Mouse (Mus musculus): ENCODE data around the gene Gm49416.

Gene Gm49416

DNA sequence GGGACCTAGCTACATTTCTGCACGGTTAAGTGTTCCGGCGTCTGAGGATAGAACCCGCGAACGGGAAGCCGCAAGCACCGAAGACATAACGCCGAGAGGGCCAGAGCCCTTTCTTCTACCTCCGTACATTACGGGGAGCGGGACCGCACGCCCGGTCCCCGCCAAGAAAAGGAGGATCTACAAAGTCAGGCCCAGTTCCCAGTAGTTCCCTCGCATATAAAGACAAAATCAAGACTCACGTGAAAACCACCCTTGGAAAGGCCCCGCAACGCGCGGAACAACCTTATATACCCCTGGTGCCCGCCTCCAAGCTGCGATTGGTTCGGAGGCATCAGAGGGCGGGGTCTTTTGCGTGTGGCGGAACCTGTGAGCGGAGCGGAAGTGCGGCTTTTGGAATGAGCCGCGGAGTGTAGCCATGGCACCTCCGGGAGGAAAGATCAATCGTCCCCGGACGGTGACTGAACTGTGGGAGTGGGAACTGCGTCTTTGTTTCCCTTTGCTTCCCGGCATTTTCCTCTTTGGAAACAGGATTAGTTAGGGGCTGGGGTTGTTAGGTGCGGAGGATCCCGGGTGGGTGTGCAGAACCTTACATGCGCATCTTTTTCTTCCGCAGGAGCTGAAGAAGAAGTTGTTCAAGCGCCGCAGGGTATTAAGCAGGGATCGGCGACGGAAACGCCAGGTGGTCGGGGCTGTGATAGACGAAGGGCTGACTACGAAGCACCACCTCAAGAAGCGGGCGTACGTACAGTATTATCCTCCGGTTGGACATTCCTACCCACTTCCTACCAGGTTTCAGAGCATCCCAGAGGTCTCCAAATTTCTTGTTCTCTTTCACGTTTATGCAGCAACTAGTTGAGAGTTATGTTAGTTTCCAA, at the start of gene Gm49416, which contains the start of gene 1810009A15Rik:
Gm49416 (plus strand) TSS at position 416 of the 875 bp plus-strand sequence.
1810009A15Rik (plus strand) TSS at position 343 of the 875 bp plus-strand sequence.
- in situ Hi-C loops (cut with MboI; ENCODE audit: low pct_unique_long_range_greater_than_20kb in 1 of 2, low sequenced_read_pairs in 2 of 2, unreplicated experiment in 1 of 2) = no loop called here

DNA sequence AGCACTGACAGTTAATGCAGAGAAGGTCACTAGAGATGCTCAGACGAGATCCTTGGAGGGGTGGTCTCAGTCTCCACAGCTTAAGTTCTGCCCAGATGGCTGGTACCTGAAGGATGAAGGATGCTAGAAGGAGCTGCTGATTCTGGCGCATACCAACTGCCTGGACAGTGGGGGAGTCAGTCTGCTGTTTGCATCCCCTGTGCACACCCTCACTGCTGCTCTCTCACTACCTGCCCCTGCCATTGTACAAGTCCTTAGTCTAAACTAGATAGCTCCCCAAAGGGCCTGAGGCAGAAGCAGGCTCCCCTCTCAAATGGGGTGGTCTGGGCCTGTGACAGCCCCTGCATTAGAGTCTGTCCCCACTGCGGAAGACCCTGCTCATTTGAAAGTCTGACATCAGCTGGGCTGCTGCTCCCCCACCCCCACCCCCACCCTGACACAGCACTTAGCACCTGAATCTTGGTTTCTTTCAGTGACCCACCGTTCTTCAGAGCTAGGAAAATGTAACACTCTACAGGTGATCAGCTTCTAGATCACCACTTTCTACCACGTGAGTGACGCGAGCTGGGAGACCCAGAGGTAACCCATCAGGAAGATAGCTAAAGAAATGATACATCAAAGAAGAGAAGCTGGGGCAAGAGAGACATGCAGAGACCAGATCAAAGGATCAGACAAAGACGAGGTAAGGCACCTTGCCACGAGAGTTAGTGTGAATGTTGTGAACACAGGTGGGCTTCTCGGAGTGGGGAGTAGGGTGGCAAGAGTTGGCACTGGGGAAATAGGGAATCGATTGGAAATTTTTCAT, 49.4 kb upstream of the Gm49416 start, which contains the start of gene Gng3:
Gng3 (minus strand) TSS at position 92 of the 805 bp plus-strand sequence.
- in situ Hi-C loops (cut with MboI; ENCODE audit: low pct_unique_long_range_greater_than_20kb in 1 of 2, low sequenced_read_pairs in 2 of 2, unreplicated experiment in 1 of 2) = no loop called here

DNA sequence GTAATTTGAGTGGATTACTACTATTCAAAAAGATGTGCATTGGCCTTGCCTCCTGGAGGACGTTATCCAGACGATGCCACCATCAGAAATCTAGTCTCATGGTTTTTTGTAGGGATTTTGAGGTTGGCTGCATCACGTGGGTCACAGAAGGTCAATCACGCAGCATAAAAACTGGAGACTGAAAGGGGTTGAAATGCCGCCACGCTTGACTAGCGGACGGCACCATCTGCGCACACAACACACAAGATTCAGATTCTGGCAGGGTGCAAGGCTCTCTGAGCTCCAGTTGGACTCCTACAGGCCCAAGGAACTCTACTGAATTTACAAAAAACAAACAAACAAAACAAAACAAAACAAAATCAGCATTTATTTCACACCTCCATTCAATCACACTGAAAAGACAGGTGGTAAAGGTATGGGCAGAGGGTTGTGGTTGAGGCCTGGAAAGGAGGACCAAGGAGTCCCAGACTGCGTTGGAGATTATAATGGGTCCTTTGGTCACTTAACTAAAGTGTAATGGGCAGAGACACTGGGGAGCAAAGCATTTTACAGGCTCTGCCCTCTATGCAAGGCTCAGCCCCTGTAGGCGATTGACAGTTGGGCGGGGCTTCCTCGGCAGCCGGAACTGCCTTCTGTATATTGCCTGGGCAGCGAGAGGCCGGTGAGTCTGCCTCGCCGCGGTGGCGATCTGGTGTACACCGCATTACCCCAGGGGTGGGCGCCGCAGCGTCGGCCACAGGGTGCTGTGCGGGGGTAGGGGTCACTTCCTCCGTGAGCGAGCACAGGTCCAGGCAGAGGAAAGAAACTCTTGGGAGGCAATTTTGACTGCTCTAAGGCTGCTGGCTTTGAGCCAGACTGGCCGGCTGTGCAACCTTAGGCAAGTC, 48.6 kb upstream of the Gm49416 start:
- in situ Hi-C loops (cut with MboI; ENCODE audit: low pct_unique_long_range_greater_than_20kb in 1 of 2, low sequenced_read_pairs in 2 of 2, unreplicated experiment in 1 of 2) = no loop called here

DNA sequence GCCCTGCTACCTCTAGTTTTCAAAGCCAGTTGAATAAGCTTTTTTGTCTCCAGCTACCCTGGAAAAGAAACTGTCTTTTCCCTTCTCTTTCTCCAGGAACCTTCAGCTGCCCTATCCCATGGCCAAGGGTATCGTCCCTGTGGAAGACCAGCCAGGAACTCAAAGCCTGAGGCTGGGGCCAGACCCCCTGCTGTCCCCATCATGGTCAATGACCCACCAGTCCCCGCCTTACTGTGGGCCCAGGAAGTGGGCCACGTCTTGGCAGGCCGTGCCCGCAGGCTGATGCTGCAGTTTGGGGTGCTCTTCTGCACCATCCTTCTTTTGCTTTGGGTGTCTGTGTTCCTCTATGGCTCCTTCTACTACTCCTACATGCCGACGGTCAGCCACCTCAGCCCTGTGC, 47.7 kb upstream of the Gm49416 start:
- in situ Hi-C loops (cut with MboI; ENCODE audit: low pct_unique_long_range_greater_than_20kb in 1 of 2, low sequenced_read_pairs in 2 of 2, unreplicated experiment in 1 of 2) = no loop called here

DNA sequence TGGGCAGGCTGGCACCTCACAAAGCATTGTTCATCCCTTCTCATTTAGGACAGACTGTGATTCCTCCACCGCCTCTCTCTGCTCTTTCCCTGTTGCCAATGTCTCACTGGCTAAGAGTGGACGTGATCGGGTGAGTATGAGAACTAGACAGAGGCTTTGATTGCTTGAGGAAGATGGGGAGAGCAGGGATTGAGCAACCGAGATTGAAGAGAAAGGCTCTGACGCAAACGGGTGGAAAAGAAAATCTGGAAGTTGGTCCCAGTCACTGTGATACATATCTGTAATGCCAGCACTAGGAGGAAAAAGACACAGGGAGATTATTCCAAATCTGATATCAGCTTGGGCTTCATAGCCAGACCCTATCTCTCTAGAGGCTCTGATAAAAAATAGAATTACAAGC, 45.8 kb upstream of the Gm49416 start:
- in situ Hi-C loops (cut with MboI; ENCODE audit: low pct_unique_long_range_greater_than_20kb in 1 of 2, low sequenced_read_pairs in 2 of 2, unreplicated experiment in 1 of 2) = no loop called here

DNA sequence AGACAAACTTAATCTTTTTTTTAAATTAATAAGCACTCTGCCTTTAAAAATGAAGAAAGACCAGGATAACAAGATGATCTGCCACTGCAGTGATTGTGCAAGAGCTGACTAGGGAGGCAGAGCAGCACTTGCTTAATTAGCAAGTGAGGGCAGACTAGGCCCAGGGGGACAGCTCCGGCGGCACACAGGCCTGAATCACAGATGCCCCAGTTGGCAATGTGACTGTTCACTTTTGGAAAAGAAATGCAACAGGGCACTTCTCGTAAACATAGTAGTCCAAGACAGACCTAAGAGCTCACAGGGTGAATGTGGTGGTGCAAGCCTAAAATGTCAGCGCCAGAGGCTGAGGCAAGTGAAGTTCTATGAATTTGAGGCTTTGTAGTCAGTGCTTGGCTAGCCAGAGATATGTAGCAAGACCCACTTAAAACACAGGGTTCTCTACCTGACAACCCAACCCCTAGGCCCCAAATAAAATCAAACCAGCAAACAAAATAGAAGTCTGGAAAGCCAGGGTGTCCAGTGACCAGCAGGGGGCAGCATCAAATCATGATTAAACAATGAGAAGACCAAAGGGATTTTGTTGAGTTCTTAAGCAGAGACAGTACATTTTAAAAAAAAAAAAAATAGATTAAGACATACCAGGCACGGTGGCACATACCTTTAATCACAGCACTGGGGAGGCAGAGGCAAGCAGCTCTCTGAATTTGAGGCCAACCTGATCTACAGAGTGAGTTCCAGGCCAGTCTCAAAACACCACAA, 44.2 kb upstream of the Gm49416 start:
- in situ Hi-C loops (cut with MboI; ENCODE audit: low pct_unique_long_range_greater_than_20kb in 1 of 2, low sequenced_read_pairs in 2 of 2, unreplicated experiment in 1 of 2) = no loop called here

DNA sequence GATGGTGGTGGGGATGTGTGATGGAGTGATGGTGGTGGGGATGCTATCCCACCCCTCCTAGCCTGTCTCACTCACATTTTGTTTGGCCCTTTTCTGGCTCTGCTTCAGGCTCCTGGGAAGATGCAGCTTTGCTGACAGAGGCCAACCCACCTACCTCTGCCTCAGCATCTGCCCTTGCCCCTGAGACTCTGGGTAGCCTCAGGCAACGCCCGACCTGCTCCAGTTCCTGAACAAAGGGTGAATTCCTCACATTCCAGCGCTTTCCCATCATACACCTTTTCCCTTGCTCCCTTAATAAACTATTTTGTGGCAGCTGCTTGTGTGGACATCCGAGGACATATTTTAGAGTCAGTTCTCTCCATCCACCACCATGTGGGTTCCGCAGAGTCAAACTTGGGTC, 40.4 kb upstream of the Gm49416 start:
- in situ Hi-C loops (cut with MboI; ENCODE audit: low pct_unique_long_range_greater_than_20kb in 1 of 2, low sequenced_read_pairs in 2 of 2, unreplicated experiment in 1 of 2) = no loop called here

DNA sequence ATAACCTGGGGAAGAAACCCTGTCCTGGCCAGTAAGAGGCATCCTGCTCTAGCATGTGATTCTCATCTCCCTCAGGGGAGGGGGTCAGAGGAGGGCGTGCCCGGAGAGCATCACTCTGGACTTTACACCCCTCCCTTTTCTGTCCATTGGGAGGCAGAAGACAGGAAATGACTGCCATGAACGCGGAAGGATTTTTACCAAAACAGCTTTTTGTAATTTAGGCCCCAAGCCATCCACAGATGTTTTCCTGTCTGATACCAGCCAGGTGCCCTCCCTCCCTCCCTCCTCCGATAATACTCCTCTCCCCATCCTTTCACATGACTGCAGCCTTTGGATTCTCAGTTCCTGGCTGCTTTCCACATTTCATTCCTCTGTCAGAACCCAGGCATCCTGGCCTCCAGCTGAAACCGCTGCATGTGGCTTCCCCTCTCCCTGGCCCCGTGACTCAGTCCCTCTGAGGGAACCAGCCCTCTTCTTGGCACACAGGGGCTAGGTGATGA, 38.3 kb upstream of the Gm49416 start, which contains the start of gene Lrrn4cl:
Lrrn4cl (plus strand) TSS at position 367 of the 500 bp plus-strand sequence.
- in situ Hi-C loops (cut with MboI; ENCODE audit: low pct_unique_long_range_greater_than_20kb in 1 of 2, low sequenced_read_pairs in 2 of 2, unreplicated experiment in 1 of 2) = loop anchor here (5.0 to 25.0 kb wide), 2 partner anchors 262 to 987 kb away; partner anchors contain the start of gene Scgb2a2 (in 1 of the 2)

DNA sequence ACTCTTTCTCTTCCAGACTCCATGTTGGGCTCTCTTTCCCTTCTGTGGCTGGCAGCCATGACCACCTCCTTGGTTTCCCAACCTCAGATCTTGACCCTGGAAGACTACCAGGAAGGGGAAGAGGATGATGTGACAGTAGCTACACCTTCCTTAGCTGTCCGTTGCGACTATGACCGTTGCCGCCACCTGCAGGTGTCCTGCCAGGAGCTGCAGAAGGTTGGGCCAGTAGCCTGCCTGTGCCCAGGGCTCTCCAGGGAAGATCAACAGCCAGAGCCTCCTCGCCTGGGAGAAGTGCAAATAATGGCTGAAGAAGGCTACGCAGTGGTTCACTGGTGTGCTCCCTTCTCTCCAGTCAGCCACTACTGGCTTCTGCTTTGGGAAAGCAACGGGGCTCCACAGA, 37.1 kb upstream of the Gm49416 start:
- in situ Hi-C loops (cut with MboI; ENCODE audit: low pct_unique_long_range_greater_than_20kb in 1 of 2, low sequenced_read_pairs in 2 of 2, unreplicated experiment in 1 of 2) = loop anchor here (5.0 to 25.0 kb wide), 2 partner anchors 261 to 986 kb away; partner anchors contain the start of gene Scgb2a2 (in 1 of the 2)

DNA sequence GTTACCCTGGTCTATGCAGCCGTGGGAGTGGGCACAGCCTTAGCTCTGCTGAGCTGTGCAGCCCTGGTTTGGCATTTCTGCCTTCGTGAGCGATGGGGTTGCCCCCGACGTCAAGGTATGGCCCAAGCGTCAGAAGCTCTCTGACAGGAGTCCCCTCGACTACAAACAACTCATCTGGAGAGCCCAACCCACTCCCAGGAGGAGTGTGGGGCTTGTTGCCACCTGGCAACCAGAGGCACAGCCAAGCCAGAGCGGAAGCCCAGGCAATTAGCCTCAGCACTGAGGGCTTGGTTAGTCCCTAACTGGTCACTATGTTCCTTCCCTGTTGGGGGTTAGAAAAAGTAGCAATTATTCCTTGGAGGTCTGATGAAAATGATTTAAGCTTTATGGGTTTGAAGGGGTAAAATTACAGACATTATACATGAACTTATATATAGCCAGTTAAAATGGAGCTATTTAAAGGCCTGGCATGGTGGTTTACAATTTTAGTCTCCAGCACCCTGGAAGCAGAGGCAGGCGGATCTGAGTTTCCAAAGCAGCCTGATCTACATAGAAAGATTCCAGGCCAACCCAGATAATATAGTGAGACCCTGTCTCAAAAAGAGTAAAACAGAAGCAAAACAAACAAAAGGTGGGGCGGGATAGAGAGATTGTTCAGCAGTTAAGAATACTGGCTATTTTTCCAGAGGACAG, 36.3 kb upstream of the Gm49416 start:
- in situ Hi-C loops (cut with MboI; ENCODE audit: low pct_unique_long_range_greater_than_20kb in 1 of 2, low sequenced_read_pairs in 2 of 2, unreplicated experiment in 1 of 2) = loop anchor here (5.0 to 25.0 kb wide), 2 partner anchors 260 to 985 kb away; partner anchors contain the start of gene Scgb2a2 (in 1 of the 2)

DNA sequence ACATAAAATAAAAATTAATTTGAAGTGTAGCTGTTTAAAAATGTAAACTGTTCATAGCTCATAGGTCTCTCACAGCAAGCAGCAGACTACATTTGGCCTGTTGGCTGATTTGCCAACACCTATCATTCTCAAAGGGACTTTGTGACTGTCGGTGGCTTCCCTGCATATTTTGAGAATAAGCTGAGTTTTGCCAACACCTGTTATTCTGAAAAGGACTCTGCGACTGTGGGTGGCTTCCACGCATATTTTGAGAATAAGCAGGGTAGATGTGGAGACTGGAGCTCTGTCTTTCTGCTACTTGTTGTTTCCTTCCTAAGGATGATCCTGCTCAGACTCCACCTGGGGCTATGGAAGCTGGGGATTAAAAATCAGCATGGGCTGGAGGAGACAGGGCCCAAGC, 35.6 kb upstream of the Gm49416 start:
- in situ Hi-C loops (cut with MboI; ENCODE audit: low pct_unique_long_range_greater_than_20kb in 1 of 2, low sequenced_read_pairs in 2 of 2, unreplicated experiment in 1 of 2) = loop anchor here (5.0 to 25.0 kb wide), 2 partner anchors 259 to 984 kb away; partner anchors contain the start of gene Scgb2a2 (in 1 of the 2)

DNA sequence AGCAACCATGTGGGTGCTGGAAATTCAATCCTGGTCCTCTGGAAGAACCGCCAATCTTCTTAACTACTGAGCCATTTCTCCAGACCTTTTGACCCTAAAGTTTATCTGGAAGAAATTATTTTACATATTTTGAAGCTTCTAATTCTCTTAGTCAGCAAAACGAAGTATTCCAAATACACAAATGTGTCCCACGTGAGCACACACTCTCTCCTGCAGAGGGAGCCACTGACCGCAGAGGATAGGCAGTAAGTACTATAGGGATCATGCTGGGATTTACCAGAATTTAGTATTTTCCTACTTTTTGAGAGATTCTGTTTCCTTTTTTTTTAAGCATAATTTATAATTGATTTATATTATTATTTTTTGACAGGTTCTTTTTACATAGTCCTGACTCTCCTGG, 31.0 kb upstream of the Gm49416 start:
- in situ Hi-C loops (cut with MboI; ENCODE audit: low pct_unique_long_range_greater_than_20kb in 1 of 2, low sequenced_read_pairs in 2 of 2, unreplicated experiment in 1 of 2) = loop anchor here in 1 of 2 experiments (5.0 to 25.0 kb wide), 2 partner anchors 260 to 980 kb away; partner anchors contain the start of gene Scgb2a2

DNA sequence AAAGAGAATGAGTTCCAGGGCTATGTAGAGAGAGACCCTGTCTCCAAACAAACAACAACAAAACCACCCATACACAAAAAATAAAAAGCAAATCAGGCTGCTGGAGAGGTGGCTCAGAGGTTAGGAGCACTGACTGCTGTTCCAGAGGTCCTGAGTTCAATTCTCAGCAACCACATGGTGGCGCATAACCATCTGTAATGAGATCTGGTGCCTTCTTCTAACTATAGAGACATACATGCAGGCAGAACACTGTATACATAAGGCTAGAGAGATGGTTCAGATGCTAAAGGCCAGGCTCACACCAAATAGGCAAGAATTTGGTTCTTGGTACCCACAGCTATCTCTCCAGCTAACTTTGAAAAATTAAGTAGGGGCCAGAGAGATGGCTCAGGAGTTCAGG, 29.7 kb upstream of the Gm49416 start:
- in situ Hi-C loops (cut with MboI; ENCODE audit: low pct_unique_long_range_greater_than_20kb in 1 of 2, low sequenced_read_pairs in 2 of 2, unreplicated experiment in 1 of 2) = loop anchor here in 1 of 2 experiments (5.0 to 25.0 kb wide), 2 partner anchors 258 to 978 kb away; partner anchors contain the start of gene Scgb2a2

DNA sequence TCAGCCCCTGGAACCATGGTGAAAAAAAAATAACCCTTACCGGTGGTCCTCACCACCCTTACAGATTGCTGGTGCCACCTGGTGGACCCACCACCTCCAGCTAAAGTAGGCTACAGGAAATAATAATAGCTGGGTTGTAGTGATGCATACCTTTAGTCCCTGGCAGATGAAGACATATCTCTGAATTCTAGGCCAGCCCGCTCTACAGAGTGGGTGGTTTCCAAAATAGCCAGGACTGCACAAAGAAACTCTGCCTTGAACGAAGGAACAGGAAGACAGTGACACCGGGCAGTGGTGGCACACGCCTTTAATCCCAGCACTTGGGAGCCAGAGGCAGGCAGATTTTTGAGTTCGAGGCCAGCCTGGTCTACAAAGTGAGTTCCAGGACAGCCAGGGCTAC, 24.5 kb upstream of the Gm49416 start:
- in situ Hi-C loops (cut with MboI; ENCODE audit: low pct_unique_long_range_greater_than_20kb in 1 of 2, low sequenced_read_pairs in 2 of 2, unreplicated experiment in 1 of 2) = loop anchor here in 1 of 2 experiments (25.0 kb wide), 1 partner anchor 973 kb away; the partner anchor contains the start of gene Scgb2a2

DNA sequence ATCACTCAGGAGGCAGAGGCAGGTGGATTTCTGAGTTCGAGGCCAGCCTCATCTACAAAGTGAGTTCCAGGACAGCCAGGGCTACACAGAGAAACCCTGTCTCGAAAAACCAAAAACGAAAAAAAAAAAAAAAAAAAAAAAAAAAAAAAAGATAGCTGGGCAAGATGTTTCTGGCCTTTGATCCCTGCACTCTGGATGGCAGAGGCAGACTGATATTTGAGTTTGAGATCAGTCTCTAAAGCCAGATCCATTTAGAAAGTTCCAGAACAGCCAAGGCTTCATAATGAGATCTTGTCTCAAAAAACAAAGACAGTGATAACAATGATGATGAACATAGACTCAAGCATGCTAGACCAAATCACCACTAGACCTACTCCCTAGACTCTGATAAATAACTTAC, 18.3 kb upstream of the Gm49416 start:
- in situ Hi-C loops (cut with MboI; ENCODE audit: low pct_unique_long_range_greater_than_20kb in 1 of 2, low sequenced_read_pairs in 2 of 2, unreplicated experiment in 1 of 2) = loop anchor here in 1 of 2 experiments (25.0 kb wide), 1 partner anchor 967 kb away; the partner anchor contains the start of gene Scgb2a2

DNA sequence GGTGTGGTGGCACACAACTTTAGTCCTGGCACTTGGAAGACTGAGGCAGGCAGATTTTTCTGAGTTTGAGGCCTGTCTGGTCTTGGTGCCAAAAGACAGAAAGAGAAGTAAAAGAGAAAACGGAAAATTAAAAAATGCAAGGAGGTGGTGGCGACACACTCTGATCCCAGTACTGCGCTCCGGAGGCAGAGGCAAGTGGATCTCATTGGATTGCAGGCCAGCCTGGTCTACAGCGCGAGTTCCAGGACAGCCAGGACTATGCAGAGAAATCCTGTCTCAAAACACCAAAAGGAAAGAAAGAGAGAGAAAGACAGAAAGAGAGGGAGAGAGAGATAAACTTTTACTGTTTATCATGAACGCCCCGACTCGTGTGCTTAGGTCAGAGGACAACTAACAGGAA, 17.9 kb upstream of the Gm49416 start:
- in situ Hi-C loops (cut with MboI; ENCODE audit: low pct_unique_long_range_greater_than_20kb in 1 of 2, low sequenced_read_pairs in 2 of 2, unreplicated experiment in 1 of 2) = loop anchor here in 1 of 2 experiments (25.0 kb wide), 1 partner anchor 966 kb away; the partner anchor contains the start of gene Scgb2a2
